12 mouse cellular contexts compared by ENCODE assay signal in the genomic region with DNA sequence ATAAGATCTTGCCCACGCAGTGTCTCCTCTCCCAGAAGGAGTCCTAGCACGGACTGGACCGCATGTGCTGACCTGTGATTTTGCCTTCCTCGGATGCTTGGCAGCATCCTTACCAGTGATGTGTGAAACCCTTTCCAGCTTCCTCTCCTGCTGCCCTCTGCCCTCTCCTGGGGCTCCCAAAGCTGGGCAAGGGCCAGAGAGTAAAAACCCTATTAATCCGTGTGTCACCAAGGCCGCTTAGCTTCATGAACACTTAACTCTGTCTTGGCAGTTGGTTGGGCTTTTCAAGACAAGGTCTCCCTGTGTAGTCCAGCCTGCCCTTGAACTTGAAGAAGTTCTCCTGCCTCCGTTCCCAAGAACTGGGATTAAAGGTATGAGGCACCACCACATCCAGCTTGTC.
DNase-seq lines count a peak whose midpoint lies in the region; ATAC-seq and TF ChIP-seq lines count a peak whose summit lies in the region.
"Had no signal": no experiment of that assay in that cellular context is flagged by ENCODE, and none has a peak within 500 bp of the region (broad histone marks: within the 10 kb centered on the region; RNA-seq: fewer than 3 reads in every experiment).

No protein-coding gene starts in this region.

- H3K27me3 ChIP-seq in intestine, embryonic 15.5 days (replicated peaks), result no peaks in the 10 kb centered on the region
- no peaks in the 10 kb centered on the region for H3K27me3 ChIP-seq in intestine, postnatal 0 days (replicated peaks; ENCODE audit: control insufficient read depth, insufficient read depth, low read length)
- no peaks in the 10 kb centered on the region for H3K27me3 ChIP-seq in midbrain, embryonic 10.5 days (ENCODE audit: low read depth, poor library complexity, severe bottlenecking)
- H3K27me3 ChIP-seq in midbrain, embryonic 11.5 days (ENCODE audit: control insufficient read depth, insufficient read depth, low read length), result no peaks in the 10 kb centered on the region
- peaks cover 15% of the 10 kb centered on the region; the same call in 1 of the 2 replicates for H3K27me3 ChIP-seq in embryonic facial prominence, embryonic 10.5 days (replicated peaks; ENCODE audit: low read depth, poor library complexity, severe bottlenecking)
- H3K27me3 ChIP-seq in forebrain, embryonic 16.5 days (replicated peaks; ENCODE audit: control insufficient read depth, insufficient read depth, low read length), result no peaks in the 10 kb centered on the region
- H3K27me3 ChIP-seq: midbrain, embryonic 15.5 days had no signal

- H3K4me1 ChIP-seq in intestine, embryonic 15.5 days (replicated peaks), result peaks cover 47% of the 10 kb centered on the region
- peaks cover 14% of the 10 kb centered on the region for H3K4me1 ChIP-seq in intestine, postnatal 0 days (replicated peaks; ENCODE audit: control insufficient read depth, insufficient read depth, low read length)
- H3K4me1 ChIP-seq in midbrain, embryonic 10.5 days, result peaks cover 39% of the 10 kb centered on the region
- H3K4me1 ChIP-seq in midbrain, embryonic 11.5 days (ENCODE audit: control insufficient read depth, insufficient read depth, low read length), result peaks cover 14% of the 10 kb centered on the region
- H3K4me1 ChIP-seq in embryonic facial prominence, embryonic 10.5 days, result peaks cover 58% of the 10 kb centered on the region
- H3K4me1 ChIP-seq in forebrain, embryonic 16.5 days (replicated peaks; ENCODE audit: control insufficient read depth, insufficient read depth, low read length), result peaks cover 26% of the 10 kb centered on the region

- no peak overlapping the region for H3K4me3 ChIP-seq in intestine, embryonic 15.5 days (replicated peaks)
- H3K4me3 ChIP-seq in intestine, postnatal 0 days (ENCODE audit: low read depth, low read length), result no peak overlapping the region
- H3K4me3 ChIP-seq in midbrain, embryonic 10.5 days, result no peak overlapping the region
- no peak overlapping the region for H3K4me3 ChIP-seq in midbrain, embryonic 11.5 days (ENCODE audit: low read depth, low read length)
- no peak overlapping the region for H3K4me3 ChIP-seq in embryonic facial prominence, embryonic 10.5 days
- no peak overlapping the region for H3K4me3 ChIP-seq in forebrain, embryonic 16.5 days (replicated peaks; ENCODE audit: low read length)
- H3K4me3 ChIP-seq: midbrain, embryonic 15.5 days had no signal

- 68% methylated on average over 7 of the region's 7 CpGs for WGBS in intestine, embryonic 15.5 days
- 73% methylated on average over 7 of the region's 7 CpGs for WGBS in intestine, postnatal 0 days
- 85% methylated on average over 7 of the region's 7 CpGs for WGBS in midbrain, embryonic 10.5 days
- 80% methylated on average over 7 of the region's 7 CpGs for WGBS in midbrain, embryonic 11.5 days
- WGBS in embryonic facial prominence, embryonic 10.5 days, result 86% methylated on average over 7 of the region's 7 CpGs
- WGBS in forebrain, embryonic 16.5 days, result 83% methylated on average over 7 of the region's 7 CpGs

- H3K4me2 ChIP-seq in intestine, embryonic 15.5 days (replicated peaks), result no peak overlapping the region
- H3K4me2 ChIP-seq in intestine, postnatal 0 days (replicated peaks; ENCODE audit: low read depth), result no peak overlapping the region
- no peak overlapping the region for H3K4me2 ChIP-seq in midbrain, embryonic 11.5 days
- no peak overlapping the region for H3K4me2 ChIP-seq in forebrain, embryonic 16.5 days (ENCODE audit: low read length)
- H3K4me2 ChIP-seq: midbrain, embryonic 15.5 days had no signal

- ATAC-seq in intestine, embryonic 15.5 days, result no peak
- no peak for ATAC-seq in intestine, postnatal 0 days
- no peak for ATAC-seq in midbrain, embryonic 11.5 days (ENCODE audit: low FRiP score)
- ATAC-seq in forebrain, embryonic 16.5 days, result no peak
- no peak for ATAC-seq in erythroblast, adult 5-6 weeks (replicated peaks; ENCODE audit: low FRiP score, poor library complexity, severe bottlenecking)
- ATAC-seq: inflammation-experienced regulatory T-cells, adult 6 months; midbrain, embryonic 15.5 days had no signal

- H3K27ac ChIP-seq in intestine, embryonic 15.5 days, result 0 out of 2 replicates have a peak overlapping the region, but pooled peaks have one; percentile 17
- no peak overlapping the region for H3K27ac ChIP-seq in intestine, postnatal 0 days (ENCODE audit: low read depth, low read length)
- 0 out of 2 replicates have a peak overlapping the region, but pooled peaks have one; percentile 42 for H3K27ac ChIP-seq in midbrain, embryonic 10.5 days (replicated peaks)
- no peak overlapping the region for H3K27ac ChIP-seq in midbrain, embryonic 11.5 days (ENCODE audit: low read depth, low read length)
- H3K27ac ChIP-seq in embryonic facial prominence, embryonic 10.5 days (replicated peaks), result 0 out of 2 replicates have a peak overlapping the region, but pooled peaks have one; percentile 2
- no peak overlapping the region for H3K27ac ChIP-seq in forebrain, embryonic 16.5 days (ENCODE audit: low read length)
- H3K27ac ChIP-seq: midbrain, embryonic 15.5 days had no signal

- TF ChIP-seq CTCF in intestine, postnatal 0 days (IDR thresholded peaks at IDR 0.05; ENCODE audit: low read depth), result no peak

- DNase-seq in midbrain, embryonic 10.5 days (ENCODE audit: low spot score), result no peak
- no peak for DNase-seq in midbrain, embryonic 11.5 days (ENCODE audit: low spot score, missing footprints)
- no peak for DNase-seq in embryonic facial prominence, embryonic 10.5 days (ENCODE audit: low spot score)
- DNase-seq: cerebellum, adult 9-11 months; retina, postnatal 1 day; thymus, postnatal 36 days had no signal

- no peaks in the 10 kb centered on the region for H3K9me3 ChIP-seq in intestine, embryonic 15.5 days
- no peaks in the 10 kb centered on the region for H3K9me3 ChIP-seq in intestine, postnatal 0 days (ENCODE audit: control insufficient read depth)
- no peaks in the 10 kb centered on the region for H3K9me3 ChIP-seq in midbrain, embryonic 10.5 days (replicated peaks)
- no peaks in the 10 kb centered on the region for H3K9me3 ChIP-seq in midbrain, embryonic 11.5 days (ENCODE audit: control insufficient read depth, low read length)
- no peaks in the 10 kb centered on the region for H3K9me3 ChIP-seq in embryonic facial prominence, embryonic 10.5 days
- no peaks in the 10 kb centered on the region for H3K9me3 ChIP-seq in forebrain, embryonic 16.5 days (ENCODE audit: control insufficient read depth, low read length)
- H3K9me3 ChIP-seq: midbrain, embryonic 15.5 days had no signal

- H3K9ac ChIP-seq in intestine, embryonic 15.5 days, result no peak overlapping the region; the same call in 1 of the 2 replicates
- H3K9ac ChIP-seq in intestine, postnatal 0 days (ENCODE audit: low read depth, low read length), result no peak overlapping the region
- no peak overlapping the region for H3K9ac ChIP-seq in midbrain, embryonic 11.5 days (ENCODE audit: low read length)
- H3K9ac ChIP-seq in forebrain, embryonic 16.5 days (replicated peaks; ENCODE audit: low read depth, low read length), result no peak overlapping the region
- H3K9ac ChIP-seq: midbrain, embryonic 15.5 days had no signal

- peaks cover 17% of the 10 kb centered on the region; the same call in 1 of the 2 replicates for H3K36me3 ChIP-seq in intestine, embryonic 15.5 days
- H3K36me3 ChIP-seq in intestine, postnatal 0 days (ENCODE audit: control insufficient read depth, insufficient read depth), result peaks cover 51% of the 10 kb centered on the region
- peaks cover 27% of the 10 kb centered on the region for H3K36me3 ChIP-seq in midbrain, embryonic 10.5 days
- H3K36me3 ChIP-seq in midbrain, embryonic 11.5 days (ENCODE audit: control insufficient read depth, insufficient read depth, low read length), result no peaks in the 10 kb centered on the region
- H3K36me3 ChIP-seq in embryonic facial prominence, embryonic 10.5 days (replicated peaks), result peaks cover 65% of the 10 kb centered on the region
- no peaks in the 10 kb centered on the region for H3K36me3 ChIP-seq in forebrain, embryonic 16.5 days (ENCODE audit: control insufficient read depth, insufficient read depth)
- H3K36me3 ChIP-seq: midbrain, embryonic 15.5 days had no signal

Comparison
In these comparisons a context has a peak if more than half of its experiments do, and no peak if none do; other contexts are left out.
1. H3K27ac ChIP-seq: peak in intestine, embryonic 15.5 days (single experiment), midbrain, embryonic 10.5 days (single experiment) and embryonic facial prominence, embryonic 10.5 days (single experiment); none in intestine, postnatal 0 days (single experiment), midbrain, embryonic 11.5 days (single experiment) and forebrain, embryonic 16.5 days (single experiment).